Mouse (Mus musculus): Measurements from ENCODE around the gene Nradd.
A peak's percentile ranks its signal among the peaks of the same experiment; 100 is the strongest.

Nradd gene

GRCm38 (mm10) chr9:110651931-110652722 lies 27.9 kb upstream of the Nradd start:
- DNase-seq = no peak

GRCm38 (mm10) chr9:110649775-110650174 lies 25.5 kb upstream of the Nradd start:
- no peak for DNase-seq

GRCm38 (mm10) chr9:110645219-110645618 lies 21.0 kb upstream of the Nradd start:
- no peak for DNase-seq

- no peak for DNase-seq
These were observed 20.0 kb upstream of the Nradd start for GRCm38 (mm10) chr9:110644295-110644694.

GRCm38 (mm10) chr9:110643787-110644186 lies 19.5 kb upstream of the Nradd start:
- DNase-seq = no peak

GRCm38 (mm10) chr9:110642812-110643524 lies 18.7 kb upstream of the Nradd start:
- no peak for DNase-seq

GRCm38 (mm10) chr9:110641006-110641405 lies 16.8 kb upstream of the Nradd start:
- DNase-seq = no peak

- DNase-seq = no peak
These were observed 14.4 kb upstream of the Nradd start for GRCm38 (mm10) chr9:110638611-110639021.

- DNase-seq = peak; percentile 80
These were observed 11.0 kb upstream of the Nradd start for GRCm38 (mm10) chr9:110635225-110635624.

- DNase-seq = no peak
These were observed 9.6 kb upstream of the Nradd start for GRCm38 (mm10) chr9:110633882-110634281.

- no peak for DNase-seq
These were observed 8.4 kb upstream of the Nradd start for GRCm38 (mm10) chr9:110632671-110633070.

GRCm38 (mm10) chr9:110631651-110632275 lies 7.5 kb upstream of the Nradd start:
- DNase-seq = no peak

- no peak for DNase-seq
These were observed 6.9 kb upstream of the Nradd start for GRCm38 (mm10) chr9:110631191-110631590.

- DNase-seq = no peak
These were observed 5.9 kb upstream of the Nradd start for GRCm38 (mm10) chr9:110630171-110630570.

- peak; percentile 35 for DNase-seq
These were observed 1.2 kb upstream of the Nradd start for GRCm38 (mm10) chr9:110625350-110625908.

GRCm38 (mm10) chr9:110623416-110624195 lies 646 bp downstream of the Nradd start:
- DNase-seq = no peak

- DNase-seq = no peak
These were observed 1.5 kb downstream of the Nradd start for GRCm38 (mm10) chr9:110622621-110623219.

GRCm38 (mm10) chr9:110620685-110621084 lies 3.6 kb downstream of the Nradd start:
- DNase-seq = no peak

- no peak for DNase-seq
These were observed 4.1 kb downstream of the Nradd start for GRCm38 (mm10) chr9:110620180-110620579.

GRCm38 (mm10) chr9:110617081-110617480 lies 7.2 kb downstream of the Nradd start:
- DNase-seq = no peak

- no peak for DNase-seq
These were observed 12.8 kb downstream of the Nradd start for GRCm38 (mm10) chr9:110611471-110611870.

- DNase-seq = no peak
These were observed 40.7 kb downstream of the Nradd start for GRCm38 (mm10) chr9:110583521-110583920.
